Mouse (Mus musculus): ENCODE data around the gene Stx8.

Stx8 gene

DNA sequence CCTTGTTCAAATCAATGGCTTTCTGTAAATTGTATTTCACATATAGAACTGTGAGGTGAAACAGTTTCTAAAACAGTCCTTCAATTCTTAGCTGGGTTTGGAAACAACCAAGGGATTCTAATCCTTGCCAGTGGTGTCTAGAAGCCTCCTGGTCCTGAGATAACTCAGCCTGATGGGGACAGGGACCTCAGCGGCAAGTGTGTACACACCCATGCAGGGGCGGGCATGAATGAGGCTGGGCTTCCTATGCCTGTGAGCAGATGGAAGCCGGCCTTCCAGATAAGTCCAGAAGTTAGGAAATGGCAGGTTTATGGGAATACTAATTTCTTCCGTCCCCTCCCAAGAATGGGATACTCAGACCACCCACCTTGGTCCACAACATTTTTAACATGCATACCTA lies 63.1 kb downstream of the Stx8 start:
- in situ Hi-C loops (cut with MboI; ENCODE audit: low pct_unique_long_range_greater_than_20kb in 1 of 2, low sequenced_read_pairs in 2 of 2, unreplicated experiment in 1 of 2) = no loop called here

DNA sequence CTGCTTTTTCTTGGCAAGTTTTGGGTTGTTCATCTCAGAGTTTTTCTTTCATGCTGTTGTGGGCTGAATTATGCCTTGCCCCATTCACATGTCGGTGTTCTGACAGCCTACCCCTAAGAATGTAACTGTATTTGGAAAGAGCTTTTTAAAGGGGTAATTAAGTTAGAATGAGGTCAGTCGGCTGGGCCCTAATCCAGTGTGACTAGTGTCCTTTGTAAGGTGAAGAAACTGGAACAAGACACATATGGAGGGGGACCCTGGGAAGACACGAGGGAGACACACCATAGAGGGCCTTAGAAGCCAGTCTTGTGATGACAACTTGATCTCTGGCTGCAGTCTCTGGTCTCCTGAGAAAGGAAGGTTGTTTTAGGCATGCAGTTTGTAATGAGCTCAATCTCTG lies 63.9 kb downstream of the Stx8 start:
- in situ Hi-C loops (cut with MboI; ENCODE audit: low pct_unique_long_range_greater_than_20kb in 1 of 2, low sequenced_read_pairs in 2 of 2, unreplicated experiment in 1 of 2) = no loop called here

DNA sequence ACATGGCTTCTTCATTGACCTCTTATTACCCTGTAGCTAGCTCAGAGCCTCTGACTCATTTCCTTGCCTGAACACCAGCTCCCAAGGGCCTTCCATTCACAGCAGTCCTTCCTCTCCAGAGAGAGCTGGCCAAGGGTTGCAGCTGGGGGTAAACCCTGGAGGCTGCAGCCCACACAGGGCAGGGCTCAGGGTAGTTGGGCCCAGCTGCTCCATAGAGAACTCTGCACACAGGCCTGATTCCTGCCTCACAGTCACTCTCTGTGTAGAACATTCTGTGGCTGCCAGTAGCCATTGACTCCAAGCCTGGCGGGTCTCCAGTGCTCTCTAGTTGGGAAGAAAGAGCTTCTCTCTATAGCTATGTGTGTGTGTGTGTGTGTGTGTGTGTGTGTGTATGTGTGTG lies 64.8 kb downstream of the Stx8 start:
- in situ Hi-C loops (cut with MboI; ENCODE audit: low pct_unique_long_range_greater_than_20kb in 1 of 2, low sequenced_read_pairs in 2 of 2, unreplicated experiment in 1 of 2) = no loop called here

DNA sequence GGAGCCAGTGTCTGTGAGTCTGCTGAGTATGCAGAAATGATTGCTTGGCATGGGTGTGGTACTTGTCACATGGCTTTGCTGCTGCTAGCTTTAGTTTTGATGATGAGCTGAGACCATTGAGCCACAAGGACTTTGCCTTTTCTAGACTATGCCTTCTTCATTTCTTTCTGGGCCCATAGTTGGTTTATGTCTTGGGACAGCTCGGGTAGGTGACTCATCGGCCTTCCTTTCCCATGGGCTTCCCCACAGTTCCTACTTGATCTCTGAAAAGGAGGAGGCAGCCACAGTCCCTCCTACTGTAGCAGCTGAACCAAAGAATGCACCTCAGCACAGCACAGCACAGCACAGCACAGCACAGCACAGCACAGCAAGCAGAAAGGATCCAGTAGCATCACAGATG lies 66.5 kb downstream of the Stx8 start:
- in situ Hi-C loops (cut with MboI; ENCODE audit: low pct_unique_long_range_greater_than_20kb in 1 of 2, low sequenced_read_pairs in 2 of 2, unreplicated experiment in 1 of 2) = no loop called here

DNA sequence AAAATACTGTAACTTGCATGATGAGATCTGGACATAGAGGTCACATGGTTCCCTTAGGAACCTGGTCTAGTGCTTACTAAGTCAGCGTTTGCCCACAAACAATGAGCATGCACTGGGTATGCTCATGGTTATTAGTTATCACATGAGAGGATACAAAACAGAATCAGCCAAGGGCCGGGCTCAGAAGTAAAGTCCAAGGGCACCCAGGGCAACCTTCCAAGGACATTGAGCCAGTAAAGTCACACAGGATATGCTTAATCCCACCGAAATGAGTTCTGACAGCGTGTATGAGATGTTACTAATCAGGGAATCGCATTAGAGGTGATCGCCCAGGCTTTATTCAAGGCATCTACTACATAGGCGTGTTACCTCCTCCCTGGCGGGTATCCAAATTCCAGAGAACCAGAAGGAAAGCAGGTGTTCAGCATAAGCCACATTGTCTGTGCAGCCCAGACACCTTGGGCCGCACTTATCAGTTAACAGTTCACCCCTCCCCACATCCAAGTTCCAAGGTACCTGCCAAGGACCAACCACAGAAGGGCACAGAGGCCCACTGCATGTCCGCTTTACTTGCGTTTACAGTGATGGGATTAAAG lies 67.4 kb downstream of the Stx8 start:
- in situ Hi-C loops (cut with MboI; ENCODE audit: low pct_unique_long_range_greater_than_20kb in 1 of 2, low sequenced_read_pairs in 2 of 2, unreplicated experiment in 1 of 2) = no loop called here

DNA sequence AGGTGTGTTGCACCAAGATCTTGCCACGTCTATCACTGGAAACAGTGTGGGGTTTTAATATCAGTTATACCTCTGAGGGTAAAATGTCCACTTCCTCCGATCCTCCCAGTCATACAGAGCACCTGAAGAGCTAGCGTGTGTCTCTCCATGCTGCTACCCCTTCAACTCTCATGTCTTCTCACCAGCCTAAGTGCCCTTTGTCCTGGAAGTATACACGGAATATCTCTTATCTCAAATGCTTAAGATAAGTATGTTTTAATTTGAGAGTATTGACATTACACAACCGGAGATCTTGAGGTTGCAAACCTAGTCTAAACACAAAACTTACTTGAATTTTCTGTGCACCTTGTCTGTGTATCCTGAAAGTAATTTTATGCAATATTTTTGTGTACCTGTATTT lies 68.4 kb downstream of the Stx8 start:
- in situ Hi-C loops (cut with MboI; ENCODE audit: low pct_unique_long_range_greater_than_20kb in 1 of 2, low sequenced_read_pairs in 2 of 2, unreplicated experiment in 1 of 2) = no loop called here

DNA sequence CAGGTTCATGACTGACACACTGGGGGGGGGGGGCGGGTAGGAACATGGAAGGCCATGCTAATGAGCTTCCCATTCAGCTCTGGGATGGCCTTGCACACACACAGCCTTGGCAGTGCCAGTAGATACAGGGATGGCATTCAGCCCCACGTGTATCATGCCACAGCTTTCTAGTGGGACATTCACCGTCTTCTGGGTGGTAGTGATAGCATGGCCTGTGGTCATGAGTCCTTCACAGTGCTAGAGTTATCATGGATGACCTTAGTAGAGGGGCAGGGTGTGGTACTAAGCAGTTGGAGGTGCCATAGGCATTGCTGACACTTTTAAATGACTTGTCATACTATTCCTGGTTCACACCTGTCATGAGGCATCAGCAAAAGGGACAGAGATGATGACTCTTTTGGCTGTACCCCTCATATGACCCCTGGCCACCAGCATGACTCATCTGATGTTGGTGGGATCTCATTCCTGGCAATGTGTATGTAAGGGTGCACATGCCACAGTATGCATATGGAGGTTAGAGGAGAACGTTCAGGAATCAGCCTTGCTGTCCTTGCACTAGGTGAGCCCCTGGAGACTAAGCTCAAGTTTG lies 69.4 kb downstream of the Stx8 start:
- in situ Hi-C loops (cut with MboI; ENCODE audit: low pct_unique_long_range_greater_than_20kb in 1 of 2, low sequenced_read_pairs in 2 of 2, unreplicated experiment in 1 of 2) = no loop called here

DNA sequence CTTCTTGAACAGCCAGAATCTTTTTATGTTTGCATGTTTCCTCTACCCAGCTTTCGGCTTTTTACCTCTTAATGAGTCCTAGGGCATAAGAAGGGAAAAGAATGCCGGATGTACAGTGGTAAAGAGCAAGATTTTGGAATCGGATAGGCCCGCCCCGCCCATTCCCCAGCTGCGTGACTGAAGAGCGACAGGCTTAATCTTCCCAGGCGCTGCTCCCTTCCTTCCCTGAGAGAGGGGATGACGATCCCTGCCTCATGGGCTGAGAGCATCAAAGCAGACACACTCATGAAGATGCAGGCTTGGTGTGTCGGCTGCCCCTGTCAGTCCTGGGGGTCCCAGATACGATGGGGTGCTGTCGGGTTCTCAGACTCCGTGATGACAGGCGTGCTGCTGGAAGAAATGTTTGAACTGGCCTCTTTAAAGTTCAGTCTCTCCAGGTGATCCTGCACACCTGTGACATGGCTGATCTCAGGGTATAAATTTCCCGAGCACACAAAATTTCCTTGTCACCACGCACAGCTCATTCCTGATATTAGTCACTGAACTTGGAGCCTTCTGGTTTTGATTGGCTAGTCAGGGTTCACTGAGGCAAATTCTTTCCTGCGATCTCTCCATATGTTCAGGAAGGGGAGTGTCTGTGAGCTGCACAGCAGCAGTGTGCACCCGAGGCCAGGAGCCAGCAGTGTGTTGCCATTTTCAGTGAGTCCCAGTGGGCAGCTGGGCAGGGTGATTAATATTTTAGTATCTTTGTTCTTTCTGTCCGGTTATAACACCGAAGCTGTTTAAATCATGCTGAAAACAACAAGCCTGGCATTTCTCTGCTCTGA lies 70.4 kb downstream of the Stx8 start:
- in situ Hi-C loops (cut with MboI; ENCODE audit: low pct_unique_long_range_greater_than_20kb in 1 of 2, low sequenced_read_pairs in 2 of 2, unreplicated experiment in 1 of 2) = no loop called here

DNA sequence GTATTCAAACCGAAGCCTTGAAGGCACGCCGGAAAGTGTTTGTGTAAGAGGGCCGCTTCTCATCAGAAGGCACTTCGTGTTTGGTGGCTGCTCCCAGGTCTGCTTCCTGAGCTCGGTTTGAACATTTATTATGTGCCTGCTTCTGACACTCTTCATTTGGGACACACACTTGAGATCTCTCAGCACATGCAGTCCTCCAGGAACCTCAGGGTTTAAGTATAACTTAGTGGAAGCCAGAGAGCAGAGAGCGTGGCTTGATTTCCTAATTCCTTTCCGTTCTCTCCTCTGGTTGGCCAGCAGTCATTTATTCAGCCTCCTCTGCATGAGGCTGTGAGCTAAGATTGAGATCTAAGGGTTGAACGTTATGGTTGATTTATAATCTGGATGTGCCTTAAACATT lies 71.1 kb downstream of the Stx8 start:
- in situ Hi-C loops (cut with MboI; ENCODE audit: low pct_unique_long_range_greater_than_20kb in 1 of 2, low sequenced_read_pairs in 2 of 2, unreplicated experiment in 1 of 2) = no loop called here

DNA sequence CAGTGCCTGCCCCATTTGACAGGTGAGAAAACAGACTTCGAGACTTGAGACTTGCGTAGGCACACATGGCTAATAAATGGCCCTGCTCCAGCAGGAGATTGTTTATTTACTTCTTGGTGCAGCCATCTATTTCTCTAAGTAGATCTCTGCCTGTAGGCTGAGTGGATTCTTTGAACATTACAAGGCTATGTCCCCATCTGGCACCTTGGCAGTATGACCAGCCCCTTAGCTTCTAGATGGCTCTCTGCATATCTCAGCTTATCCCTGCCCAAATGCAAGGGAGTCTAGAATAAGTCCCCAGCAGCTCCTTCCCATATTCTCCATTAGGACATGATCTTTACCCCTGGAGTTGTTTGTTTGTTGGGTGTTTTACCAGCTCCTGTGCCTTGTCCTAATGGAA lies 72.1 kb downstream of the Stx8 start:
- in situ Hi-C loops (cut with MboI; ENCODE audit: low pct_unique_long_range_greater_than_20kb in 1 of 2, low sequenced_read_pairs in 2 of 2, unreplicated experiment in 1 of 2) = no loop called here

DNA sequence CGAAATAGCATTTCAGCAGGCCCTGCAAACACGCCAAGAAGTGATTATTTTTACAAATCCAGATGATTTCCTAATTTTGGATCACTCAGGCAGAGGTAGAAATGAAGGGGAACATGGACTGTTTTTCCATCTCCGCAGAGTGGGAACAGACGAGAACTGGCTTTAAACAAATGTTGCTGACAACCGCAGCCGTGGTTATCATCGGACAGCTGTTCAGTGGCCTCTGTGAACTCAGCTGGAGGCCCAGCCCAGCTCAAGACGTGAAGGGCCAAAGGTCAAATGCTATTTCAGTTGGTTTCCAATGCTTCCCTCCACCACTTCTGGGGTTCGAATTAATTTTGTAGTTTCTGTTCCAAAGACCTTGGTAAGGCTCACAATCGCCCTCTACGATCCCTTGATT lies 78.2 kb downstream of the Stx8 start:
- in situ Hi-C loops (cut with MboI; ENCODE audit: low pct_unique_long_range_greater_than_20kb in 1 of 2, low sequenced_read_pairs in 2 of 2, unreplicated experiment in 1 of 2) = no loop called here

DNA sequence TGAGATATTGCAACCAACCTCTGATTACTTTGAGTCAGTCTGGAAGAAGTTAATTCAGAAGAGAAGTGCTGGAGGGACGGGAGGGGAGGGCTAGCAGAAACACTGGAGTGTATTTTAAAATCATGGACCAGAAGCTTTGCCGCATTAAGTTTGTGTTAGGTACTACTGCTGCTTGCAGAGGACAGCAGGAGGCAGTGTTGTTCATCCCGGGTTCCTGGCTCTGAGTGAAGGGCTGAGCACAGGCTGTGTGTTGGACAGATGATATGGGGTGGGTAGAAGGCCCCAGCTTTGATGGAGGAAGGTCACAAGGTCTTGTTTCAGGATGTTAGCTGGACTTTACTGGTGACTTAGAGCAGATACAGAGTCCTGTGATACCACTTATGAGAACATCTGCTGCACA lies 80.9 kb downstream of the Stx8 start:
- in situ Hi-C loops (cut with MboI; ENCODE audit: low pct_unique_long_range_greater_than_20kb in 1 of 2, low sequenced_read_pairs in 2 of 2, unreplicated experiment in 1 of 2) = no loop called here

DNA sequence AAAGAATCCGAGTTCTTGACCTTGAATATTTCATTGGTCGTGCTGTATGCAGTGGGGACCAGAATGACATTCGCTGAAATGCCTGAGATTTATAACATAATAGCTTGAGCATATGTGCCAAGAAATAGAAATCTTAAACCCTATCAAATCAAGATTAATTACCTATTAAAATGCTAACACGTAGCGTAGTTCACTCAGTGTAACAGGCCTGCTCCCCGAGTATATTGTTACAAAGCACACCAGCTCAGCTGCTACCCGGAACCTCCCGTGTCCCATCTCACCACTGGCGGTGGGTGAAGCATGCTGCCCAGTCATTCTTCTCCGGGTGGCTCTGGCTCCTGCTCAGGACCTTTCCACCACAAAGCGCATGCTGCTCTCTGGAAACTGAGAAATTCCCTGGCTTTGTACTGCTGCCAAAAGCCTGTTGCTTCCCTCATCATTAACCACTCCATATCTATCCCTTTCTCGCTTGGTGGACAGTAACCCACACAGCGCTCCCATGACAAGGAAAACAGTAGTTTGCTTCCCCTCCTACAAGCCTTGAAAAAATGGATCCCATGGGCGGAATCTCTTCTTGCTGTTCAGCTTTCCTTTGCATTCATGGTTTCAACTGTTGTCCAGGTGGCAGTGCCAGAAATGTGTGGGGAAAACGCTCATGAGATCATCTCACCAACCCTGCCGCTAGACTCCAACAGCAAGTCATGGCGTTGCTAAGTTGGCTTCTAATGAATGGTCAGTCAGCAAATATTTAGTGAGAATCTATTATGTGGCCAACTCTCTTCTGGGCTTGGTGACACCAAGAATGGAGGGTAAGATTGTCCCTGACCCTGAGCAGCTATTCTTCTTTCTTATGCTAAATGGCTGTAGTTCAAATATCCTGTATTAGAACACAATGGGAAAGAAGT lies 83.5 kb downstream of the Stx8 start:
- in situ Hi-C loops (cut with MboI; ENCODE audit: low pct_unique_long_range_greater_than_20kb in 1 of 2, low sequenced_read_pairs in 2 of 2, unreplicated experiment in 1 of 2) = no loop called here

DNA sequence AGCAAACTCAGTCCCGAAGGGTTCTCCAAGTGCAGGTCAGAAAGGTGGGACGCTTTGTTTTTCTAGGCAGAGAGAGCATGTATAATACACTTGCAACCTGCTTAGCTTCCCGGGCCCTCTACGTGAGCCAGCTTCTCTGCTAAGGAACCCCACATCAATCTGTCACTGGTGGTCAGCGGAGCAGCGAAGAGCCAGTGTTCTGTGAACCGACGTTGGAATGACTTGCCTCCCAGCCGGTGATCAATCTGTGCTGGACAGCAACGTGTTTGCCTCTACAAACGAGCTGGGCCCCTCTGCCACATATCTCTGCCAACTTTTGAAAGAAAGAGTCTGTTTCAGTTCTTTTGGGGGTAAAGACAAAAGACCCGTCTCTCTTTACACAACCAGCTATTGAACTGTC lies 84.7 kb downstream of the Stx8 start:
- in situ Hi-C loops (cut with MboI; ENCODE audit: low pct_unique_long_range_greater_than_20kb in 1 of 2, low sequenced_read_pairs in 2 of 2, unreplicated experiment in 1 of 2) = no loop called here

DNA sequence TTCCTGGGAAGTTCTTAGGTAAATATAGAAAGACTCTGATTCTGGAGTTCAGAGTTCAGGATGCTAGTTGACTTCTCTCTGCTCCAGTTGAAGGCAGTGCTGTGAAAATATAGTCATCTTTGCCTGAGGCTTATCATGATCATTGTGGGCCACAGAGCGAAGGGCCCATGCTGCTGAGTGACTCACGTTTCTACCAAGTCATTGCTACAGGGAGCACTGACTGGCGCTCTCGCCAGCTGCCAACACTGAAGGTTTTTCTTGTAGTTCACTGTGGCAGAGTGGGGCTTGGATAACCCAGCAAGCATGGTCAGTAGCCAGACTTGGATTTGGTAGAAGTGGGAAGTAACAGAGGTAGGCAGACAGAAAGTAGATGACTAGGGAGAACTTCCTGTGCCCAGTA lies 85.3 kb downstream of the Stx8 start:
- in situ Hi-C loops (cut with MboI; ENCODE audit: low pct_unique_long_range_greater_than_20kb in 1 of 2, low sequenced_read_pairs in 2 of 2, unreplicated experiment in 1 of 2) = no loop called here

DNA sequence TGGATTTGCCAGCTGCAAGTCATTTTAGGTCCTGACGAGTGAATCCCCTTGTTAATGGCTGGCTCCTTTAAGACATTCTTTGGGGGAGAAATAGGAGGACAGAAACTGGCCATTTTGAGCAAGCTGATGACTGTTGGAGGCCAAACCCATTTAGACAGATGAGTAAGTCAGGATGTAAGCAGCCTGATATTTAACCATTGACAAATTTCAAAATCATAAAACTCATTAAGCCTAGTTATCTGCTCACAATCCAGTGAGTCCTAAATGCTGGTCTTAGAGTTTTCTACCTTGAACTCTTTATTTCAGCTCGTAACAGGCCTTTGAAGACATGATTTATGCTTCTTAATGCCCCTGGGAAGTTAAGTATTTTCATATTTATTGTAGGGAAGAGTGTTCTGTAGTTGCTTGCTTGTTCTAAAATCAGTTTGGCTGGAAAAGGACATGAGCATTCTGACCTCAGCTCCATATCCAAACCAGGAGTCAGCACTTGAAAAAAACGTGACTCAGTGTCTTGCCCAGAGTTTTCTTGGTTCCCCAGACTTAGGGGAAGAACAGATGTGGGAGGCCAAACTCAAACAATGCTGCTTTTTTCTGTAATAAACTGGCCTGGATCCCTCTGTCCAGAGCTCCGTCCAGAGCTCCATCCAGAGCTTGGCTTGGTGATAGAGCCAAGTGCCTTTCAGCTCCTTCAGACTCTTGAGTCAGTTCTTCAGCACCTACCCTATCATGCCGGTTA lies 92.6 kb downstream of the Stx8 start:
- in situ Hi-C loops (cut with MboI; ENCODE audit: low pct_unique_long_range_greater_than_20kb in 1 of 2, low sequenced_read_pairs in 2 of 2, unreplicated experiment in 1 of 2) = no loop called here

DNA sequence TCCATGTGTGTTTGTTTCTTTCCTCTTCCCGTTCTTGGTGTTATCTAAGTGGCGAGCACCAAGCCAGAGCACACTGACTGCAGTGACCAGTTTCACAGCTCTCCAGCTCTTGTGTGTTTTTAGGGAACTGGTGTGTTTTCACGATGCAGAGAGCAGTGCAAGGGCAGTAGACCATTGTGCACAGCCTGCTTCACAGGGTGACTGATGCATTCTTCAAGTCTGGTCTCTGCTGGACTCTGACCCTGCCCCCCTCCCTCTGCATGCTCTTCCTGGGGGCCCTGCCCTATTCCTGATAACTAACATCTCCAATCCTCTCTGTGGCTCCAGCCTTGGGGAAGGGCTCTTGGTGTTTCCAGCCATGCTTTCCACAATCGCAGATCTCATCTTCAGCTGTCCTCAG lies 94.7 kb downstream of the Stx8 start:
- in situ Hi-C loops (cut with MboI; ENCODE audit: low pct_unique_long_range_greater_than_20kb in 1 of 2, low sequenced_read_pairs in 2 of 2, unreplicated experiment in 1 of 2) = no loop called here

DNA sequence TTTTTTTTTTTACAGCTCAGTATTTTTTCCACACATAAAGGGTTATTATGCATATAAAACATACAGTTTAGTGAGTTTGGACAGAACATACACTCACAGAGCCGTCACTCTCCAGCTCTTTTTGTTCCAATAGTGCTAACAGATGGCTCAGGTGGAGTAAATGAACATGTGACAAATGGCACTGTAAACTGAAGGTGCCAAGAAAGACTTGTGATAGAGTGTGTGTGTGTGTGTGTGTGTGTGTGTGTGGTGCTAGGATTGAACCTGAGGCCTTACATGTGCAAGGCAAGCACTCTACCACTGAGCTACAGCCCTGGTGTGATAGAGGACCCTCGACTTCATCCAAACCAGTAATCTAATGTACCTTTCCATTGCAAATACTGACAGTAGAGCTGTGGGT lies 96.1 kb downstream of the Stx8 start:
- in situ Hi-C loops (cut with MboI; ENCODE audit: low pct_unique_long_range_greater_than_20kb in 1 of 2, low sequenced_read_pairs in 2 of 2, unreplicated experiment in 1 of 2) = no loop called here

DNA sequence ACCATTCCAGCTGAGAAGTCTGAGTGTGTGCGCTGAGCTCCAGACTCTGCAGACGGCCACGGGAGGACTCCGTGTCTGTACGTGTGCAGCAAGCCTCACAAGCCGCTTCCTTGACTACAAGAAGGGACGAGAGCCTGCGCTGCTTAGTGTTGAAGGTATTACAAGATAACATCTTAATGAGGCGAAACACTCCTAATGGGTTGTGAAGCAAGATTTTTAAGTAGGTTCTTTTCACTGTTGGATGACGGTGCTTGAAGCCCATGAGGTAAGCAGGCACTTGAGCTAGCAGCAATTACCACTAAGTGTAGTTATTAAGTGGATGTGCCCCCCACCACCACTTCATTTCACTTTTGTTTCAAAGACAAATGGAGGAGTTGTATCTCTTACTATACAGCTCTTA lies 101.8 kb downstream of the Stx8 start:
- in situ Hi-C loops (cut with MboI; ENCODE audit: low pct_unique_long_range_greater_than_20kb in 1 of 2, low sequenced_read_pairs in 2 of 2, unreplicated experiment in 1 of 2) = no loop called here
